Mouse (Mus musculus) lung, postnatal 0 days (tissue): ENCODE measurements around the gene Nkg7.

Experiments used
- CTCF ChIP-seq: IDR thresholded peaks from 2 replicates; pipeline ENCODE4 v1.5.1; 2016; ENCODE audit warnings: antibody characterized with exemption, mild to moderate bottlenecking
- EP300 ChIP-seq: IDR thresholded peaks from 2 replicates; pipeline ENCODE4 v1.6.1; 2016; ENCODE audit warnings: antibody characterized with exemption, mild to moderate bottlenecking, control low read depth

GRCm38 (mm10) chr7:43423991-43424625, 12.8 kb upstream of the Nkg7 start:
- TF ChIP-seq EP300 (no peak), CTCF (no peak)
